Mouse (Mus musculus) embryonic facial prominence, embryonic 10.5 days (tissue): Measurements from ENCODE around the gene Txndc11. TPM values are rescaled to one million over a fixed set of nuclear protein-coding genes. Genes with fewer than 3 reads are reported as not detected.

Experiments
- DNase-seq: peaks from one replicate; pipeline ENCODE4 v3.0.0-alpha.2; 2017; ENCODE audit warnings: low spot score
- H3K27ac ChIP-seq: fragments of 300-500 bp; sonication (generic); replicated peaks from 2 replicates; pipeline ENCODE4 v1.5.1; 2016; ENCODE audit warnings: mild to moderate bottlenecking
- H3K27me3 ChIP-seq: fragments of 300-500 bp; sonication (generic); replicated peaks from 2 replicates; pipeline ENCODE4 v1.6.1; 2016; ENCODE audit warnings: low read depth, mild to moderate bottlenecking; ENCODE audit not compliant: poor library complexity, severe bottlenecking
- H3K36me3 ChIP-seq: fragments of 300-500 bp; sonication (generic); replicated peaks from 2 replicates; pipeline ENCODE4 v1.6.1; 2016; ENCODE audit warnings: mild to moderate bottlenecking, moderate library complexity
- H3K4me1 ChIP-seq: fragments of 300-500 bp; sonication (generic); 2 replicates; pipeline ENCODE4 v1.6.1; 2016
- H3K4me3 ChIP-seq: fragments of 300-500 bp; sonication (generic); 2 replicates; pipeline ENCODE4 v1.5.1; 2016; ENCODE audit warnings: mild to moderate bottlenecking, moderate library complexity
- H3K9me3 ChIP-seq: fragments of 300-500 bp; sonication (generic); 2 replicates; pipeline ENCODE4 v1.6.1; 2016; ENCODE audit warnings: mild to moderate bottlenecking
- WGBS: fragments of 180-500 bp; shearing (Covaris S2); methylation state at CpG from one replicate; pipeline ENCODE4 v1.1.7; 2016; 5-methylcytosine and 5-hydroxymethylcytosine counted together
- polyA plus RNA-seq: library from polyadenylated mRNA; unstranded; fragments of >200 nt; fragmentation: Nextera tagmentation; extraction: Ambion mirVana; gene quantifications from 2 replicates; pipeline ENCODE4 v1.2.1, GENCODE M21; 2016

Gene Txndc11
- polyA plus RNA-seq, 1 experiment from 2014 or later: 27.9 TPM

DNA sequence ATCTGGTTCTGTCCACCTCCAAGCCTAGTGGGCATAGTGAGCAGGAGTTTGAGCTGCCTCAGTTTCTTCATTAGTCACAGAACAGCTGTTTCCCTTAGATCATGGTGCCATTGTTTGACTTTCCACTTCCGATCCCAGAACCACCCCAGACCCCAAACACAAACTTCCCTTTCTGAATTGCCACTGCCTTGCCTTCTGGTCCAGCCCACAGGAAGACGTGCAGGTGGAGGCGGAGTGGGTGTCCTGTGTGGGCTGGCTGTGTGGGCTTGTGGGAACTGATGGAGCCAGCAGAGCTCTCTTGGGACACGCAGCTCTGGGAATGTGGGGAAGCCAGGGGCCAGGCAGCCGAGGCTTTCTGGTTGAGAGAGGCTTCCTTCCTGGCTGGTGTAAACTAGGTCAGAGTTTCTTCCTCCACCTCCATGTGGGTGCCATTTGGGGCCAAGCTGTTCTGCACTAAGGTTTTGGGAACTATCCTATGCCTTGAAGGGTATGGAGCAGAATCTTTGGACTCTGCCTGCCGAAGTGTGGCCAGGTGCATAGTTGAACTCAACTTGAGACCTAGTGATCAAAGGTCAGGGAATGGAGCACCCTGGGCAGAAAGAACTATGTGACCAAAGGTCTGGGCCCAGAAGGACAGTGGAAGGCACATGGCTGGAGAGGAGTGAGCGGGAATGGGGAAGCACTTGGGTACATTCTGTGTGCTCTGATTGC is 64.6 kb downstream of the Txndc11 start:
- DNase-seq: no peak
- Histone ChIP-seq H3K27me3 (no peaks in the 10 kb centered on the region), H3K9me3 (no peaks in the 10 kb centered on the region), H3K27ac (no peak overlapping the region; the same call in 1 of the 2 replicates), H3K4me3 (0 out of 2 replicates have a peak overlapping the region, but pooled peaks have one; percentile 16), H3K4me1 (peaks cover 53% of the 10 kb centered on the region), H3K36me3 (peaks cover 68% of the 10 kb centered on the region)
- 86% methylated on average over 7 of the region's 7 CpGs for WGBS

DNA sequence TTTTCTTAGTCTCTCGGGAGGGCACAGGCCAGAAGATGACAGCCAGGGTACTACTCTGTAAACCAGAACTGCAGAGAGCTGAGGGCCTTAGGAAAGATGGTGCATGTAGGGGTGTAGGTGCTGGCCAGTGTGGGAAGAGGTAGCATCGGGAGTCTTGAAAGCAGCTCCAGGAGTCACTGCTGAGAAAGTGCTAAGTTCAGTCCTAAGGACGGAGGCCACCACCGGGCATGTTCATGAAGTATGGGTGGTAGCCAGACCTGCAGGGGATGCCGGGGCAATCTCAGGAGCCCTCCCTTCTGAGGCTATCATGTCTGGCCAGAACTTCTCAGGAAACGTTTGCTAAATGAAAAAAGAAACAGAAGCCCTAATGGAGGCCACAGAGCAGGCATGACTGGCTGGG is 65.2 kb downstream of the Txndc11 start:
- peaks cover 62% of the 10 kb centered on the region for H3K36me3 ChIP-seq
- no peak for DNase-seq
- peak overlapping the region; percentile 30; the same call in 1 of the 2 replicates for H3K27ac ChIP-seq
- 83% methylated on average over 6 of the region's 6 CpGs for WGBS
- no peaks in the 10 kb centered on the region for H3K27me3 ChIP-seq
- H3K4me1 ChIP-seq: peaks cover 55% of the 10 kb centered on the region
- no peaks in the 10 kb centered on the region for H3K9me3 ChIP-seq
- 0 out of 2 replicates have a peak overlapping the region, but pooled peaks have one; percentile 16 for H3K4me3 ChIP-seq

DNA sequence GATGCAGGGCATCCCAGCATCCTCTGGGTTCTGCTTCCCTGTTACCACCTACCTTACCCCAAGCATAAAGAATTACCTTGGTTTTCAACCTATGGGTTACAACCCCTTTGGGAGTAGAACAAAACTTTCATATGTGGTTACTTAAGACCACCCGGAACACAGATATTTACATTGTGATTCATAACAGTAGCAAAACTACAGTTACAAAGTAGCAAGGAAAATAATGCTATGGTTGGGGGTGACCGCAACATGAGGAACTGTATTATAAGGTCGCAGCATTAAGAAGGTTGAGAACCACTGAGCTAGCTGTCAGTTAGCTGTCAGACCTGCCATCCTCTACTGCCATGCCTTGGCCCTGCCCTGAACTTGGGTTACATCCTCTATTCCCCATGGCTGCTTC is 65.8 kb downstream of the Txndc11 start:
- Histone ChIP-seq H3K4me1 (peaks cover 52% of the 10 kb centered on the region), H3K9me3 (no peaks in the 10 kb centered on the region), H3K27ac (no peak overlapping the region), H3K27me3 (no peaks in the 10 kb centered on the region), H3K4me3 (peak overlapping the region; percentile 16; the same call in 1 of the 2 replicates), H3K36me3 (peaks cover 56% of the 10 kb centered on the region)
- DNase-seq: no peak
- 95% methylated on average over 3 of the region's 3 CpGs for WGBS

DNA sequence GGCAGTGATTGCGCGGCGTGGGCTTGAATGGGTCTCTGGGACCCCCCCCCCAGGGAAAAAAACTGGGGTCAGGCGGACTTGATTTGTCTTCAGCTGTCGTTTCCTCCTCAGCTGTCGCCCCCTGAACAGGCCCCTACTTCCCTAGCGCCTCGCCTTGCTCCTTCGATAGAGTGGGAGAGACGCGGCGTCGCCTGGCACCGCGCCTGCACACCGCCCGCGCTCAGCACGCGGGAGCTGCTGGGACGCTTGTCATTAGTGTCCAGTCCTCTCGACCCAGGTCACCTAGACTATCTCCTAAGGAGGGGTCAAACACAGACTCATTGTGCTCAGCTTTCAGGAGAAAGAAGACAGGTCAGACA is 67.6 kb downstream of the Txndc11 start:
- H3K4me1 ChIP-seq: peaks cover 64% of the 10 kb centered on the region
- 0% methylated on average over 22 of the region's 22 CpGs for WGBS
- DNase-seq: peak; percentile 79

DNA sequence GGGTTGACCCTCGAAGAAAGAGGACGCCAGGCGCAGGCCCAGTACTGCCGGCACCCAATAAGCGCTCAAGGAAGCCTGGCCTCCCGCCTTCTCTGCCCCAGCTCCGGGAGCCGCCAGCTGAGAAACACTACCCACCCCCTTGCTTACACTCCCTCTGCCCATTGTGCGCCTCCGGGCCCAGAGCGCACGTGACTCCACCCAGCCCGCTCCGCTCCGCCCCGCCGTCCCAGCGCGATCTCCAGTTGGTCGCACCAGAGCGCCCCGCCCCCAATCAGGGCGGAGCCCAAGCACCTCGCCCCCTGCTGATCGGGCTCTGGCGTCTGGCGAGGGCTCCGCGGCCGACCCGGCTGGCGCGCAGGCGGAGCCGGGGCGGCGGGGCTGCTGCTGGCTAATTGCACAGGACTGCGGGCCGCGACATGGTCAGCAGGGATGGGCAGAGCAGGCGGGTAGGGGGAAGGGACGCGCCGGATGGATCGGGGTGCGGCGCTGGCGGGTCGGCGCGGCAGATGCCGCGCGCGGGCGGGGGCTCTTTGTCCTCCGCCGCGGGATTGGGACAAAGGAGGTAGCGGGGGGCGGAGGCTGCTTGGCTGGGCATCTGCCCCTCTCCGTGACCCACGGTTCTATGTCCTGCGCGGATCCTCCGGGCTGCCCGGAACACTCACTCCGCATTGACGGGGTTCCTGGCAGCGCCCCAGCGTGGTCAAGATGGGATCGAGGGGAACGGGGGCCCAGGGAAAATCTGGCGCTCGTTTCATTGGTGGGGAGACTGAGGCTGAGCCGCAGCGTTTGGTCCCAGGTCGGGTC is 68.2 kb downstream of the Txndc11 start, which contains the start of gene Litaf:
Gene Litaf (minus strand): TSS at position 129 of the 804 bp plus-strand sequence.
- Histone ChIP-seq H3K36me3 (peaks cover 31% of the 10 kb centered on the region), H3K27me3 (no peaks in the 10 kb centered on the region), H3K9me3 (no peaks in the 10 kb centered on the region), H3K4me1 (peaks cover 64% of the 10 kb centered on the region), H3K4me3 (peak within 1 kb of the TSS; percentile 84), H3K27ac (peak within 1 kb of the TSS; percentile 99)
- peak; percentile 100 for DNase-seq
- under 1% methylated on average over 77 of the region's 78 CpGs for WGBS

More for the DNA sequence above, 67.6 kb downstream of the Txndc11 start:
- Histone ChIP-seq H3K4me3 (peak overlapping the region; percentile 84), H3K27ac (peak overlapping the region; percentile 99), H3K9me3 (no peaks in the 10 kb centered on the region), H3K36me3 (peaks cover 37% of the 10 kb centered on the region), H3K27me3 (no peaks in the 10 kb centered on the region)

DNA sequence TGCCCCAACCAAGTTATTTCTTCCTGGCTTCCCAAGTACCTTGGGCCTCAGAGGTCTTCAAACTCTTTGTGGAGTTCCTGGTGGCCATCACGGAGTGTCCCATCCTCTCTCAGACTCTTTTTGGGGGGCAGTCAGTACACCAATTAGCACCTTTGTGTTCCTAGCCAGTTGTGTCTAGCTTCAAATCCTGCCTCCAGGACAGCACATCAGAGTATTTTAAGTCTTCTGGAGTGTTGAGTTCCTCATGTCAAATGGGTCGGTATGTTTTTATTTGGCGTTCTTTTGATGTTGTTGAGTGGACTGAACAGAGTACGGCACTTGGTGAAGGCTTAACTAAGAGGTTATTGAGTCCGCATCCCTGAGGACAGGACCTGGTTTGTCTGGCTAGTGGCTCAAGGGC is 69.0 kb downstream of the Txndc11 start:
- DNase-seq: no peak
- H3K4me1 ChIP-seq: peaks cover 64% of the 10 kb centered on the region
- H3K27ac ChIP-seq: peak overlapping the region; percentile 99
- H3K9me3 ChIP-seq: no peaks in the 10 kb centered on the region
- peak overlapping the region; percentile 84 for H3K4me3 ChIP-seq
- H3K27me3 ChIP-seq: no peaks in the 10 kb centered on the region
- H3K36me3 ChIP-seq: peaks cover 25% of the 10 kb centered on the region
- 61% methylated on average over 5 of the region's 5 CpGs for WGBS

DNA sequence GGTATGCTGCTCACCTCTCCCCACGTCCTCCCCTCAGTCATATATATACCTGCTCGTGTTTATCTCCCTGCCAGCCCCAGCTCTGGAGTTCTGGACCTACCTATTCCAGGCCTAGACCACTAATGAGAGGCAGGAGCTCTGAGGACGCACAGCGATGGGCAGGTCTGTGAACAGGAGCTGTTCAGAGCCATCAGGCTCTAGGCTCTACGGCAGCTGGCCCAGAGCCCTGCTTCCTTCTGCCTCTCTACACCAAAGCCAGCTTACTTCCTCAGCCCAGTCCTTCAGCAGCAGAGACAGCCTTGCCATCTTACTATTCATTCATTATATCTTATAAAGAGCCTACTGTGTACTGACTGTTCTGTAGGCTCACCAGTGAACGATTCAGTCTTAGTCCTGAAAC is 69.7 kb downstream of the Txndc11 start:
- WGBS: 90% methylated on average over 6 of the region's 6 CpGs
- Histone ChIP-seq H3K27me3 (no peaks in the 10 kb centered on the region), H3K36me3 (peaks cover 18% of the 10 kb centered on the region), H3K4me3 (no peak overlapping the region), H3K4me1 (peaks cover 58% of the 10 kb centered on the region), H3K27ac (no peak overlapping the region), H3K9me3 (no peaks in the 10 kb centered on the region)
- no peak for DNase-seq

DNA sequence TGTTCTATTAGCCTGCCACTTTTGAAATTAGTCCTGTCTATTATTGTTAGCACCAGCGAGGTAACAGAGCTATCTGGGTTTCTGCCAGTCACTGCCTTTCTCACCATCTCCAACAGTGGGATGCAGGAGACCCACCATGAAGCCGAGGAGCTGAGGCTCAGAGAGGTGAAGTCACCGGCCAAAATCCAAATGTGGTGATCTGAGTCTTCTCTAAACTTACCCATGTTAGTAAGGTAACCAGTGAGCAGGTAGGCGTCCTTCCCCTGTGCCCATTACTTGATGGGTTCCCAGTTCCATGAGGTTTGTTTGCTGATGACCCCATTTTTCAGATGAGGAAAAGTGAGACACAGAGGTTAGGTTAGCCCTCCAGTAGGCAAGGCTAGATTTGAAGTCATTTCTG is 70.1 kb downstream of the Txndc11 start:
- H3K27ac ChIP-seq: no peak overlapping the region
- no peak overlapping the region for H3K4me3 ChIP-seq
- no peaks in the 10 kb centered on the region for H3K27me3 ChIP-seq
- H3K36me3 ChIP-seq: peaks cover 14% of the 10 kb centered on the region
- peaks cover 54% of the 10 kb centered on the region for H3K4me1 ChIP-seq
- WGBS: 86% methylated on average over 4 of the region's 4 CpGs
- no peak for DNase-seq
- no peaks in the 10 kb centered on the region for H3K9me3 ChIP-seq

DNA sequence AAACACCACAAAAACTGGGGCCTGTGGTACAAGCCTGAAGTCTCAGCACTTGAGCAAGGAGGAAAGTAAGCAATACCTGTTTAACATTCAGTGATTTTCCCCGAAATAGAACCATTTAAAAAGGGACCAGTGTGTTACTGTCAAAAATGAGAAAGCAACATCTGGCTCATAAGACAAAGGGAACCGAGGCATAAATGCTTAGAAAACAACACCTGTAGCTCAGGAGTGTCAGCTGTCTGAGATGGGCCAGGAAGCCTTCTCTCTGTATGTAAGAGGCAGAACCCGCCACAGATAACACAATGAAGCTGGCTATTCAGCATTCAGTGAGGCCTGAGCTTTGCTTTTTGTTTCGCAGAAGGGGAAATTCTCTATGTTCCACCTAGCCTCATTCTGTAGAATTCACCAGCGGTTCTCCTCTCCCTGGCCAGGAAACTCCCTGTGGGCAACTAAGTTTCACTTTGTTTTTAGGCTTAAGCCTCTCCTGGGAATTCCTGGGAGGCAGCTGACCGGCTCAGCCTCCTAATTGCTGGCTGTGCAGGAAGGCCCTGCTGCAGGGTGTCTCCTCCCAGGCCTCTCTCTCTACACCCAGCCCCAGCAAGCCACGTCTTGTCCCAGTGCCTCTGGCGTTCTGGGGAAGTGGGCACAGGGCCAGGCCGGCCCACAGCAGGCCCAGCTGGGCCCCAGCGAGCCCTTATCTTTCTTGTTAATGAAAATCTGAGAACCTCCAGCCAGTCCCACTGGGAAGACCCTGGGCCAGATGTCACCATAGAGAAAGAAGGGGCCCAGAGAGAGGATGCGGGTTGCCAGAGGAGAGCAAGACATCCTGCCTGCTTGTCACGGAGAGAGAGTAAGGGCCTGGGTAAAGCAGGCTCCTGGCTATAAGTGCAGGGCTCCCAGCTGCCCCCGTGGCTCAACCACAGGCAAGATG is 71.4 kb downstream of the Txndc11 start:
- H3K27me3 ChIP-seq: no peaks in the 10 kb centered on the region

DNA sequence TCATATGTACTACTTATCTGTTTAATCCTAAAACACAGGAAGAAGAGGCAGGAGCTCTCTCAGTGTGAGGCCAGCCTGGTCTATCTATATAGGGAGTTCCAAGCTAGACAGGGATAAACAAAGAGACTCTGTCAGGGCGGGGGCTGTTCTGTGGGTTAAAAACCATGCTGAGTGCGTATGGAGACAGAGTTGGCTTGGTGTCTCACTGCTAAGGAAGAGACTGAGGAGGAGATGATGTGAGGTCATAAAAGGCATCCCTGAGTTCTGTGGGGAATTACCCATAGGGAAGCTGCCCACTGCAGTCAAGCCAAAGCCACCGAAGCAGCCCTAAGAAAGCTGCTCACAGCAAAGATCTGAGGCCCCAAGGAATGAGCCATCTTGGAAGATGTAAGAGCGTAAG is 73.8 kb downstream of the Txndc11 start, which contains the start of gene Snn:
Gene Snn (plus strand): TSS at position 301 of the 400 bp plus-strand sequence.
- H3K4me1 ChIP-seq: peaks cover 31% of the 10 kb centered on the region
- no peak within 1 kb of the TSS for H3K4me3 ChIP-seq
- no peaks in the 10 kb centered on the region for H3K36me3 ChIP-seq
- WGBS: 85% methylated on average over 4 of the region's 4 CpGs
- no peaks in the 10 kb centered on the region for H3K9me3 ChIP-seq
- no peak within 1 kb of the TSS for H3K27ac ChIP-seq
- no peak for DNase-seq
- H3K27me3 ChIP-seq: no peaks in the 10 kb centered on the region

More for the DNA sequence above, 71.4 kb downstream of the Txndc11 start:
- peaks cover 41% of the 10 kb centered on the region for H3K4me1 ChIP-seq
- WGBS: 28% methylated on average over 13 of the region's 13 CpGs
- H3K36me3 ChIP-seq: peaks cover 3% of the 10 kb centered on the region; the same call in 1 of the 2 replicates
- H3K9me3 ChIP-seq: no peaks in the 10 kb centered on the region
- peak overlapping the region; percentile 19; the same call in 1 of the 2 replicates for H3K4me3 ChIP-seq
- peak overlapping the region; percentile 83 for H3K27ac ChIP-seq
- peak; percentile 54 for DNase-seq

DNA sequence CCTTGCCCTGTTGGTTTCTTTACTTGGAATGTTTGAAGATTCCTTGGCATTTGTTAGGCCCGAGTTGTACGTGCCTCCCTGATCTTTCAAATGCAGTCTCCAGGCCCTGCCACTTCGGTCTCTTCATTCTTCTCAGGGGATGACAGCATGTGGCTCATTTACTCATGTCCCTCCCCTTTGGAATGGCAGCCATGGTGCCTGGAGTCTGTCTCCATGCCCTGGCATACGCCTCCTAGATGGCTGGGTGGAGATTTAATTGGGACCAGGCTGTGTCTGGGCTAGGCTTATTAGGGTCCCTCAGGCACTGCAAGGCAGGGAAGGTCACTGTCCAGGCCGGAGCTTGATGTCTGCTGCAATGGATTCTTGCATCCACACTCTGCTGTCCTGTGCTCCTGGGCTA is 78.5 kb downstream of the Txndc11 start:
- Histone ChIP-seq H3K36me3 (no peaks in the 10 kb centered on the region), H3K9me3 (no peaks in the 10 kb centered on the region), H3K4me3 (no peak overlapping the region), H3K27me3 (no peaks in the 10 kb centered on the region), H3K27ac (0 out of 2 replicates have a peak overlapping the region, but pooled peaks have one; percentile 6), H3K4me1 (peaks cover 7% of the 10 kb centered on the region)
- DNase-seq: no peak
- 65% methylated on average over 5 of the region's 5 CpGs for WGBS

DNA sequence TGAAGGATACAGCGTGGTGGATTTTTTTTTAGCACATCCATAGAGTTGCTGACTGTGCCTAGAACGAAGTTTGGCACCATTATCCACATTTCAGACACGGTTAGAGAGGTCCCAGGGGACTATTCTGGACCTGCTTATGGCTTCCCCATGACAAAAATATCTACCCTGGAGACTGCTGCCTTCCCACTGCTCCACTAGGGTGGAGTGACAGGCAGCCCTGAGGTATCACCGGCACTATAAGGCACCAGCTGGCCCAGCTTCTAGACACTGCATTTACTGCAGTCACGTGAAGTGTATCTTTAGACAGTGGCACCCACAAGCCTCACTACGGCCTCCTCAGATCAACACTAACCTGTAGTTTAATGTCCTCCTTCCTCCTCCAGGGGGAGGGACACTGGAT is 79.6 kb downstream of the Txndc11 start:
- peaks cover 7% of the 10 kb centered on the region for H3K4me1 ChIP-seq
- no peak overlapping the region for H3K27ac ChIP-seq
- 86% methylated on average over 6 of the region's 6 CpGs for WGBS
- no peak for DNase-seq
- no peaks in the 10 kb centered on the region for H3K27me3 ChIP-seq
- H3K4me3 ChIP-seq: no peak overlapping the region
- H3K36me3 ChIP-seq: no peaks in the 10 kb centered on the region
- H3K9me3 ChIP-seq: no peaks in the 10 kb centered on the region
